Mouse (Mus musculus) hindbrain, embryonic 16.5 days (tissue): Measurements from ENCODE around the gene Nrxn1. TPM values are rescaled to one million over a fixed set of nuclear protein-coding genes. Genes with fewer than 3 reads are reported as not detected.

Experiments used
- ATAC-seq: fragments of 200-750 bp; cut with Nextera tagmentation; 2 replicates; pipeline ENCODE4 v1.8.0; 2017; ENCODE audit warnings: moderate TSS enrichment, moderate library complexity
- H3K27ac ChIP-seq: fragments of 300-500 bp; sonication (generic); 2 replicates; pipeline ENCODE4 v1.5.1; 2014; ENCODE audit warnings: low read depth, mild to moderate bottlenecking, control low read depth, low read length, moderate library complexity
- H3K27me3 ChIP-seq: fragments of 300-500 bp; sonication (generic); replicated peaks from 2 replicates; pipeline ENCODE4 v1.6.1; 2014; ENCODE audit warnings: low read length; ENCODE audit not compliant: control insufficient read depth, insufficient read depth
- H3K36me3 ChIP-seq: fragments of 300-500 bp; sonication (generic); 2 replicates; pipeline ENCODE4 v1.6.1; 2014; ENCODE audit warnings: mild to moderate bottlenecking, low read length, moderate library complexity, mixed read lengths; ENCODE audit not compliant: control insufficient read depth, insufficient read depth
- H3K4me1 ChIP-seq: fragments of 300-500 bp; sonication (generic); 2 replicates; pipeline ENCODE4 v1.6.1; 2014; ENCODE audit warnings: low read depth, low read length; ENCODE audit not compliant: control insufficient read depth, insufficient read depth
- H3K4me2 ChIP-seq: fragments of 300-500 bp; sonication (generic); 2 replicates; pipeline ENCODE4 v1.6.1; 2014; ENCODE audit warnings: mild to moderate bottlenecking, low read length, control low read depth, moderate library complexity
- H3K4me3 ChIP-seq: fragments of 300-500 bp; sonication (generic); 2 replicates; pipeline ENCODE4 v1.5.1; 2014; ENCODE audit warnings: mild to moderate bottlenecking, low read length, control low read depth, moderate library complexity
- H3K9ac ChIP-seq: fragments of 300-500 bp; sonication (generic); 2 replicates; pipeline ENCODE4 v1.6.1; 2014; ENCODE audit warnings: low read depth, mild to moderate bottlenecking, control low read depth, low read length, moderate library complexity
- H3K9me3 ChIP-seq: fragments of 300-500 bp; sonication (generic); 2 replicates; pipeline ENCODE4 v1.6.1; 2014; ENCODE audit warnings: mild to moderate bottlenecking, low read length, moderate library complexity; ENCODE audit not compliant: control insufficient read depth
- WGBS: fragments of 180-500 bp; shearing (Covaris S2); extraction: QIAGEN DNeasy Blood & Tissue Kit; methylation state at CpG from one replicate; pipeline ENCODE4 v1.1.7; 2014; 5-methylcytosine and 5-hydroxymethylcytosine counted together
- polyA plus RNA-seq: library from polyadenylated mRNA; unstranded; fragments of >200 nt; fragmentation: Nextera tagmentation; extraction: Ambion mirVana; gene quantifications from 2 replicates; pipeline ENCODE4 v1.2.1, GENCODE M21; 2015

Nrxn1 gene
- polyA plus RNA-seq, 1 experiment from 2014 or later: 250 TPM

DNA sequence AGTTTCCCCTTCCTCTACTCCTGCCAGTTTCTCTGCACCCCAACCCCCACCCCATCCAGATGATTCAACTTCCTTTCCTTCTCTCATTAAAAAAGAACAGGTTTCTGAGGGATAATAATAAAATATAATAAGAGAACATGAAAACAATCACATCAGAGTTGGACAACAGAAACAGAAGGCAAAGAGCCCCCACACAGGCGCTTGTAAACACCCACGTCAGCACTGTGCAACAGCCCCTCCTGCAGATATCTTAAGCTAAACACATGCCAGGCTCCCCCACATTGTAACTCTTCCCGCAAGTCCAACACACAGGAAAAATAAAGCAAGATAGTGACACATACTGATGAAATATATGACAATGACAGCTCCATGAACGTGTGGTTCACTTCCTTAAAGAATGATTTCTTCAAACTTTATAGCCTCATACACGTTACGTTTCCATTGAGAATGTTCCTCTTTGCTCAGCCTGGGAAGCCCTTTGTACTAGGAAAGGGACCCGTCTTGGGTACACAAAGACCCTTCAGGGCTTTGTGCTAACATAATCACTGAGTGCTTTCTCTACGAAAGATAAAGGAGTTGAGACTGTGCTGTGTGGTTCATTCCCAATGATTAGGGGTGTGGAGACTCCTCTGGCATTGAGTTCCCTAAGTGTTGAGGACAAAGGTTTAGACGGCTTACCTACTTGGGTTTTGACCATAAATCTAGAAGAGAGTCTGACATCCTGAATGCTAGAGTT, 497.9 kb downstream of the Nrxn1 start:
- WGBS: 31% methylated on average over 9 of the region's 9 CpGs
- ATAC-seq: no peak

DNA sequence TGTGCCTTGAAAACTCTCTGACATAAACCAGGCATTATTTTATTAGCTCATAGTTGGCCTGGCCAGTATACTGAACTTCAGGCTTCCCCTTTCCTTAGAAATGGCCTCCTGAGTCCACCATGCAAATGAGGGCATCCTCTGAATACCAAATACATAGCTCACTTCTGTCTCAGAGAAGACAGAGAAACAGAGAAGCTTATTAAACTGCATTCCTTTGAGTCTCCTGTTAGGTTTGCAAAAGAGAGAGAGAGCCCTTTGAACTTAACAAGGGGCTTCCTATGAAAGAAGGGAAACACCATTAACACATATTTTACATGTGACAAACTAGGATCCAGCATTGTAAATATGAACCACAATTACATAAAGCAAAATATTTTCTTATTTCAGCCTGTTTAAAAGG, 506.0 kb downstream of the Nrxn1 start:
- no peak for ATAC-seq
- H3K4me1 ChIP-seq: peaks cover 2% of the 10 kb centered on the region; the same call in 1 of the 2 replicates
- no peak overlapping the region for H3K27ac ChIP-seq
- no peak overlapping the region for H3K4me3 ChIP-seq
- no peaks in the 10 kb centered on the region for H3K27me3 ChIP-seq
- no peak overlapping the region for H3K9ac ChIP-seq
- H3K4me2 ChIP-seq: no peak overlapping the region
- H3K36me3 ChIP-seq: 0 out of 2 replicates have a peak, but pooled peaks cover 5% of the 10 kb centered on the region
- H3K9me3 ChIP-seq: no peaks in the 10 kb centered on the region

More for the DNA sequence above, 497.9 kb downstream of the Nrxn1 start:
- Histone ChIP-seq H3K9ac (no peak overlapping the region), H3K4me2 (no peak overlapping the region), H3K27me3 (no peaks in the 10 kb centered on the region), H3K4me1 (no peaks in the 10 kb centered on the region), H3K9me3 (no peaks in the 10 kb centered on the region), H3K4me3 (no peak overlapping the region), H3K36me3 (peaks cover 3% of the 10 kb centered on the region; the same call in 1 of the 2 replicates), H3K27ac (no peak overlapping the region)

DNA sequence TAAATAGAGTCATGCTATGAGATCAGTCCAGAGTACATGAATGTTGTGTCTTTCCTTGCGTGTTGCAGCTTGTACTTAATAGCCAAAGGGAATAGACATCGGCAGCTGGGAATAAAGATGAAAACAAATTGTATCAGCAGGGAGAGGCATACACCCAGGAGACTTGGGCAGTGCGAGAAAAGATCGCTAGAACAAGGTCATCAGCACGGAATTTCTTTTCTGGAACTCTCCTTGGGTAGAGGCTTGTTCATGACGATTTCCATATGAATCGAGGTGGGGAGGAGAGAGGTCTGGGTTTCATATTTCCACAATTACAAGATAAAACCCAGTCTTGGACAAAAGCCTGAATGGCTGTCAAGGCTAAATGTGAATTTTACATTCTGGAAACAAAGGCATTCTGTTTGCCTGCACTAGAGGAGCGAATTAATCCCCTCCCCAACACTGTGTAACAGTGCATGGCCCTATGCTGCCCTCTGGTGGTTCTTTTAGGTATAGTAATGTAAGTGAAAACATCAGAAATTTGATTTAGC, 508.1 kb downstream of the Nrxn1 start:
- H3K27me3 ChIP-seq: no peaks in the 10 kb centered on the region
- 0 out of 2 replicates have a peak overlapping the region, but pooled peaks have one; percentile 5 for H3K4me3 ChIP-seq
- H3K9ac ChIP-seq: no peak overlapping the region

DNA sequence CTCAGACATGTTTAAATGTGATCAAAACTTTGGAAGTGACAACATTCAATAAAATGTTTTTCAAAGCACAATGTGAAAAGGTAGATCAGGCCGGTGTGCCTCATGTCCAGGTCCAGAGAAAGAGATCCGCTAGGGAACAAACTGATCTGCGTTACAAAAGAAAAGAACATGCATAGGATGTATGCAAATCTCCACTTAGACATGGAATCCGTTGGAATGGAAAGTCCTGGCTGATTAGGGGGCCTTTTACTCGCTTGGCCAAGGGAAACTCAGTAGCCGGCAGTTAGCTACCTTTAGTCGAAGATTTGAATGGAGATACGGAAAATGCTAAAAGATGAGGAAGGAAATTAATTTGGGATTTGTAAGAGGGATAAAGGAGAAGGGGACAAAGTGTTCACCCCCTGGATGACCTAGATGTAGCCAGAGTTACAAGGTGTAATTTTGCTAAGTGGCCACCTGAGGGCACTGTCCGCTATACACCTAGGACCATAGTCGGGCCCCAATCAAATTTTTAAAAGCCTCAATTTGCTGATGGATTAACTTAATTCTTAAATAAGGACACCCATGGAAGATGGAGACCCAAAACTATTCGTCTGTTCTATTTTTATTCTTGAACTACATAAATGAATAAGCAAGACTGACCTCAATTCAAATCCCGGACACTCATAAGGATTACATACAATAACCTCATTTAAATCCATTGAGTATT, 508.9 kb downstream of the Nrxn1 start:
- Histone ChIP-seq H3K9me3 (no peaks in the 10 kb centered on the region), H3K36me3 (0 out of 2 replicates have a peak, but pooled peaks cover 5% of the 10 kb centered on the region), H3K4me3 (no peak overlapping the region), H3K27ac (no peak overlapping the region), H3K4me1 (peaks cover 2% of the 10 kb centered on the region; the same call in 1 of the 2 replicates), H3K27me3 (no peaks in the 10 kb centered on the region), H3K9ac (no peak overlapping the region), H3K4me2 (no peak overlapping the region)
- 44% methylated on average over 12 of the region's 12 CpGs for WGBS
- ATAC-seq: no peak; the same call in 1 of the 2 replicates

More for the DNA sequence above, 508.1 kb downstream of the Nrxn1 start:
- 0 out of 2 replicates have a peak, but pooled peaks cover 5% of the 10 kb centered on the region for H3K36me3 ChIP-seq
- whole genome bisulfite sequencing: 12% methylated on average over 8 of the region's 8 CpGs
- H3K4me1 ChIP-seq: peaks cover 2% of the 10 kb centered on the region; the same call in 1 of the 2 replicates
- peak overlapping the region; percentile 45 for H3K4me2 ChIP-seq
- H3K9me3 ChIP-seq: no peaks in the 10 kb centered on the region
- peak; percentile 90 for ATAC-seq
- H3K27ac ChIP-seq: peak overlapping the region; percentile 81

DNA sequence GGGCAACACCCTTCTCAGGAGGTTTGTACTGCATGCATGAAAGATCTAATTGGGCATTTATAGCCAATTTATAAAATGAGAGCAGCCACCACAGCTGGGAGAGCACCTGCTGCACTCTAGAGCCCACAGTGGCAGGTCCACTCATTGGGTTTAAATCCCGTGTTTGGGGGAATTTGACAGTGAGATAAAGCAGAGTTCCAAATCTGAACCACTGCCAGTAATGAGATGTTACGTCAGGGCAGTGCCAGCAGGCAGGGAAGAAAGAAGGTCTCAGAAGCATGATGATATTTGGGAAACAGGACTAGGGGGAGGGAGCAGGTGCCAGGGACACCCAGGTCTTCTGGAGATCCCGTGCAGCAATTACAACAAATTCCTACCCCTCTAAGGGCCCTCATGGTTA, 509.7 kb downstream of the Nrxn1 start:
- 56% methylated on average over 3 of the region's 3 CpGs for WGBS
- no peak overlapping the region for H3K4me3 ChIP-seq
- H3K4me1 ChIP-seq: peaks cover 2% of the 10 kb centered on the region; the same call in 1 of the 2 replicates
- 0 out of 2 replicates have a peak, but pooled peaks cover 3% of the 10 kb centered on the region for H3K36me3 ChIP-seq
- no peak for ATAC-seq
- H3K9me3 ChIP-seq: no peaks in the 10 kb centered on the region
- no peaks in the 10 kb centered on the region for H3K27me3 ChIP-seq
- no peak overlapping the region for H3K27ac ChIP-seq
- no peak overlapping the region for H3K9ac ChIP-seq
- H3K4me2 ChIP-seq: no peak overlapping the region

DNA sequence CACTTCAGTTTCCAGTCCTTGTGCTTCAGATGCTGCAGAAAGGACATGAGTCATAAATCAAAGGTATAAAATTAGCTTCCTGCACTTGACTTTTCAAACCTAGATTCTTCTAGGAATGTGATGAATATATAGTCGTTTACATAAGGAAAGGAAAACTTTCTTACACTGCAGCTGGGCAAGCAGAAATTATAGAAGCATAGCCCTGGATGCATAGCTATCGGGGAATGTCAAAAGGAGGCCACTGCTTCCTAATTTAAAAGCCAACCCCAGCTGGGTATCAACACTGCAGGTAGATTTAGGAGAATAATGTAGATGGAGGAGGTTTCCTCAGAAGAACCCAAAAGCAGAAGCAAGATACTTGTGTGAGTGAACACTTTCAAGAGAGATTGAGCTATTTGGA, 523.0 kb downstream of the Nrxn1 start:
- H3K4me1 ChIP-seq: no peaks in the 10 kb centered on the region
- 86% methylated on average over 2 of the region's 2 CpGs for WGBS

DNA sequence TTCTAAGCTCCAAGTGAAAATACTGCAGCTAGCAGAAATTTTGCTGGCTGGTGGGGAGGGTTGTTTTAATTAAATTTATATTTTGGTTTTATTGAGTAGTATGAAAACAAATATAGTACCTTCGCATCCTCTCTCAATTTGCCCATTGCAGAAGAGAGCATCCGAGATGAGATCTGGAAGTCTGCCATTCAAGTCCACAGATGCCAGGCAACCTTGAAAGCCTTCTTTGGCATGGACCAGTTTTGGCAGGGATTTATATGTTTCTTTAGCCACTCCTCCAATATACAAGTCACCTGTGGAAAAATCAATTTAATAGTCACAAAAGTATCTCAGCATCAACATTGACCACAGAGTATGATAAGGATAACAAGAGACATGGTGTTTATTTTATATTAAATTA, 527.7 kb downstream of the Nrxn1 start:
- Histone ChIP-seq H3K27me3 (no peaks in the 10 kb centered on the region), H3K9me3 (no peaks in the 10 kb centered on the region), H3K4me2 (no peak overlapping the region), H3K27ac (no peak overlapping the region), H3K36me3 (no peaks in the 10 kb centered on the region), H3K4me3 (no peak overlapping the region), H3K9ac (no peak overlapping the region), H3K4me1 (no peaks in the 10 kb centered on the region)
- ATAC-seq: no peak
- 69% methylated on average over 2 of the region's 2 CpGs for WGBS

More for the DNA sequence above, 523.0 kb downstream of the Nrxn1 start:
- Histone ChIP-seq H3K9ac (no peak overlapping the region), H3K27me3 (no peaks in the 10 kb centered on the region), H3K9me3 (no peaks in the 10 kb centered on the region), H3K27ac (no peak overlapping the region), H3K36me3 (no peaks in the 10 kb centered on the region), H3K4me2 (no peak overlapping the region), H3K4me3 (no peak overlapping the region)
- ATAC-seq: no peak

DNA sequence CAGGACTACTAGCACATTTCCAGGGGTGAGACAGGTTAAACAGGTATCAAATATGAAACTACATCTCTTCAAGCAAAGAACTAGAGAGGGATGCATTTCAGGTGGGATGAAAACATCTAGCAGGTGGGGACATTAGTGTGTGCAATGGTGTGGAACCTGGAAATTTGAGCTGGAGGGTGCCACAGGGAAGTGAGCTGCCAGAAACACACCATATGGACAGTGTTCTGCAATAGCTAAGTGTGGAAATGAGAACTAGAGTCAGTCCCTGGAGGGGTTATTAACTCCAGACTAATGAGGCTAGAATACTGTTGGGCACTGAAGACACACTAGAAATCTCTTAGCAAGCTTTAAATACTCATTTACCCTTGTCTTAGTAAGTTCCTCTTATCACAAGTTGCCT, 536.5 kb downstream of the Nrxn1 start:
- no peaks in the 10 kb centered on the region for H3K27me3 ChIP-seq
- H3K36me3 ChIP-seq: no peaks in the 10 kb centered on the region
- no peaks in the 10 kb centered on the region for H3K4me1 ChIP-seq
- no peak overlapping the region for H3K9ac ChIP-seq
- H3K4me3 ChIP-seq: no peak overlapping the region
- no peak overlapping the region for H3K27ac ChIP-seq
- no peaks in the 10 kb centered on the region for H3K9me3 ChIP-seq
- ATAC-seq: peak; percentile 81
- no peak overlapping the region for H3K4me2 ChIP-seq

DNA sequence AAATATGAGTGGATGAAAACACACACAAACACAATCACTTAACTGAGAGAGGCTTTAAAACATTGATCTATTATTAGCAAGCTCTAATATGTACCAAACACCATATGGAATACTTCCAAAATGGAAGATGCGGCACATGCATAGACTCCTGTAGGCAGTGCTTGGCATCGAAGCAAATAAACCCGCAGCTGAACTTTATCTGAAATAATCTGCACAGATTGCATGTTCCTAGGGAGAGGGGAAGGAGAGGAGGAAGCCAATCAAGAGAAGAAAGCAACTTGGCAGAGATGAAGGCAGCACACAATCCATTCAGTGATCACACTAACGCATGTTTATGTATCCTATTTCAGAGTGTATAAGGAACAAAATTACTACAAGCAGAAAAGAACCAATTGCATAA, 542.5 kb downstream of the Nrxn1 start:
- WGBS: 72% methylated on average over 4 of the region's 4 CpGs
- ATAC-seq: no peak

More for the DNA sequence above, 542.5 kb downstream of the Nrxn1 start:
- no peak overlapping the region for H3K4me3 ChIP-seq
- no peak overlapping the region for H3K9ac ChIP-seq
- H3K27me3 ChIP-seq: no peaks in the 10 kb centered on the region
- no peaks in the 10 kb centered on the region for H3K4me1 ChIP-seq
- no peaks in the 10 kb centered on the region for H3K9me3 ChIP-seq
- no peak overlapping the region for H3K4me2 ChIP-seq
- H3K27ac ChIP-seq: no peak overlapping the region
- no peaks in the 10 kb centered on the region for H3K36me3 ChIP-seq
